Mouse (Mus musculus) myocyte (in vitro differentiated cells): ENCODE measurements around the gene Polr1d.

Experiments
- CEBPB ChIP-seq: IDR thresholded peaks from 2 replicates; pipeline ENCODE4 v1.6.1; 2011; ENCODE audit warnings: mild to moderate bottlenecking, moderate library complexity; ENCODE audit not compliant: poor library complexity, insufficient read depth, severe bottlenecking
- E2F4 ChIP-seq: IDR thresholded peaks from one replicate; pipeline ENCODE4 v1.6.1; 2011; ENCODE audit warnings: mild to moderate bottlenecking, control low read depth, moderate library complexity; ENCODE audit not compliant: insufficient read depth
- MAX ChIP-seq: IDR thresholded peaks from one replicate; pipeline ENCODE4 v1.6.1; 2011; ENCODE audit warnings: low read depth, mild to moderate bottlenecking, control low read depth
- MYOD1 ChIP-seq, 3 experiments: IDR thresholded peaks; one replicate each; pipeline ENCODE4 v1.6.1; 2011; ENCODE audit warnings: control low read depth in 2 of 3, low read depth in 2 of 3, mild to moderate bottlenecking in 2 of 3, moderate library complexity in 1 of 3; ENCODE audit not compliant: insufficient read length in 2 of 3, control insufficient read depth in 1 of 3
- POLR2A ChIP-seq: IDR thresholded peaks from one replicate; pipeline ENCODE4 v1.6.1; 2011; ENCODE audit warnings: low read depth, mild to moderate bottlenecking, control low read depth, moderate library complexity; ENCODE audit not compliant: insufficient read length
- SRF ChIP-seq: IDR thresholded peaks from one replicate; pipeline ENCODE4 v1.6.1; 2011; ENCODE audit warnings: low read depth; ENCODE audit not compliant: control insufficient read depth, insufficient read length

GRCm38 (mm10) chr5:147159792-147160191 is 82.9 kb downstream of the Polr1d start:
- TF ChIP-seq MAX (no peak), POLR2A (no peak), SRF (no peak), MYOD1 (IDR thresholded peaks at IDR 0.05; ENCODE audit: control insufficient read depth in 1 of 3, insufficient read length in 2 of 3, low read depth in 2 of 3) (no peak), CEBPB (no peak), E2F4 (no peak)
